Mouse (Mus musculus): Measurements from ENCODE around the gene Pgbd1. TPM values are rescaled to one million over a fixed set of nuclear protein-coding genes. Genes with fewer than 3 reads are reported as not detected.

The Pgbd1 gene
- polyA plus RNA-seq, 1 experiment: 2.3 TPM

DNA sequence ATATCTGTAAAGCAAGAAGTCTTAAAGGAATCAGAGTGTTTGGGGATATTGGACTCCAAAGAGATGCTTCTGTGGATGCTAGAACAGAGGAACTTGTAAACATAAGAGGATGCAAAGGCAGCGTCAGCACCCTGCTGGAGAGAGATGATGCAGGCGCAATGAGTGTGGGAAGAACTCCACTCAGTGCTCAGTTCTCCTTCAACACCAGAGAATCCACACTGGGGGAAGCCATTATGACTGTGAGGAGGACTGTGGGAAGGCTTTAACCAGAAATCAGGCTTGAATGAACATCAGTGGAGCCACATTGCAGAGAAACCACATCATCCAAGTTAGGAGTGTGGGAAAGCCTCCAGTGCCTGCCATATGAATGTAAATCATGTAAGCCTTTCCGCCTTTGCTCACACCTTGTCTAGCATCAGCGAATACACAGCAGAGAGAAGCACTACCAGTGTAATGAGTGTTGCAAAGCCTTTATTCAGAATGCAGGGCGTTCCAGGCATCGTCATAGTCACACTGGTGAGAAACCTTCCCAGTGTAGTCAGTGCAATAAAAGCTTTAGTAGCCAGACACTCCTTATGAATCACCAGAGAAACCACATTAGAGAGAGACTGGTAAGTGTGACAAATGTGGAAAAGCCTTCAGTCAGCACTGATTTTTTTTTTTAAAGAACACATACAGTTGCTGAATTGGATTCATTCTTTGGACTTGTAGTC lies 23.4 kb downstream of the Pgbd1 start:
- no peak overlapping the region for H3K4me3 ChIP-seq (ENCODE audit: insufficient read depth, low read length)
- no peak overlapping the region for H3K27ac ChIP-seq (ENCODE audit: insufficient read depth, low read length)
- H3K4me1 ChIP-seq (ENCODE audit: control insufficient read depth, insufficient read depth, low read length): 0 out of 2 replicates have a peak, but pooled peaks cover 2% of the 10 kb centered on the region
- TF ChIP-seq CTCF (IDR thresholded peaks at IDR 0.05; ENCODE audit: extremely low read depth, insufficient read depth, low read length) (no peak), POLR2A (IDR thresholded peaks at IDR 0.05; ENCODE audit: extremely low read depth, insufficient read depth, low read length) (no peak)

DNA sequence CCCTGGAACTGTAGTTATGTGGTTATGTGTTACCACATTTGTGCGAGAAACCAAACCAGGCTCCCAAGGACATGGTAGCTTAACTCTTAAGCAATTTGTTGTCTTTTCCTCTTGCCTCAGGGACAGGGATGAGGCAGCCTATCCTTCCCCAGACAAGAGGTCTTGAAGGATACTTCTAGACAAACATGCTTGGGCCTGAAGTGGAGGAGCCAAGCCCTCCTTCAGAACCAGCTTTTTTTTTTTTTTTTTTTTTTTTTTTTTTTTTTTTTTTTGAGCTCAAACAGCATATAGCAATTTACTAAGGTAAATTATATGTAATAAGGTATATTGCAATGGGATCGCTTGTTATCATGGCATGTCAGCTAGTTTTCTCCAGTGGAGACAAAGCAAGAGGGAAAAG lies 25.1 kb downstream of the Pgbd1 start:
- Histone ChIP-seq H3K4me3 (ENCODE audit: insufficient read depth, low read length) (no peak overlapping the region), H3K27ac (ENCODE audit: insufficient read depth, low read length) (no peak overlapping the region), H3K4me1 (ENCODE audit: control insufficient read depth, insufficient read depth, low read length) (0 out of 2 replicates have a peak, but pooled peaks cover 2% of the 10 kb centered on the region)
- TF ChIP-seq POLR2A (IDR thresholded peaks at IDR 0.05; ENCODE audit: extremely low read depth, insufficient read depth, low read length) (no peak), CTCF (IDR thresholded peaks at IDR 0.05; ENCODE audit: extremely low read depth, insufficient read depth, low read length) (no peak)

DNA sequence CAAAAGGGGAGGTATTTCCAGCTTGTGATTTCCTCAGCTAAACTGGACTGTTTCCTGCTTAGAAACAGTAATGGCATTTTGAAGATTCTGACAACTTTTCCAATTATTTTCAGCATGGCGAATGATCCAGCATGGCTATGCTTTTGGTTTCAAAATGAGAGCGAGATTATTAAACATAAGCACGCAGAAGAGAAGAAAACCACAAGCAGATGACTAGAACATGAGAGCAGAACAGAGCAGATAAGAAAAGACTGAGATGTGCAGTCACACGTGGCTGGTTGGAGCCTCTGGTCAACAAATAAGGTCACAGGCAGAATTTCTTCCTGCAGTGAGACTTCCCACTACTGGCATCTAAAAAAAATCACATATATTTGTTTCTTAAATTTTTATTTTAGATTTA lies 25.6 kb downstream of the Pgbd1 start:
- TF ChIP-seq POLR2A (IDR thresholded peaks at IDR 0.05; ENCODE audit: extremely low read depth, insufficient read depth, low read length) (no peak), CTCF (IDR thresholded peaks at IDR 0.05; ENCODE audit: extremely low read depth, insufficient read depth, low read length) (no peak)
- Histone ChIP-seq H3K4me1 (ENCODE audit: control insufficient read depth, insufficient read depth, low read length) (0 out of 2 replicates have a peak, but pooled peaks cover 2% of the 10 kb centered on the region), H3K4me3 (ENCODE audit: insufficient read depth, low read length) (no peak overlapping the region), H3K27ac (ENCODE audit: insufficient read depth, low read length) (no peak overlapping the region)

DNA sequence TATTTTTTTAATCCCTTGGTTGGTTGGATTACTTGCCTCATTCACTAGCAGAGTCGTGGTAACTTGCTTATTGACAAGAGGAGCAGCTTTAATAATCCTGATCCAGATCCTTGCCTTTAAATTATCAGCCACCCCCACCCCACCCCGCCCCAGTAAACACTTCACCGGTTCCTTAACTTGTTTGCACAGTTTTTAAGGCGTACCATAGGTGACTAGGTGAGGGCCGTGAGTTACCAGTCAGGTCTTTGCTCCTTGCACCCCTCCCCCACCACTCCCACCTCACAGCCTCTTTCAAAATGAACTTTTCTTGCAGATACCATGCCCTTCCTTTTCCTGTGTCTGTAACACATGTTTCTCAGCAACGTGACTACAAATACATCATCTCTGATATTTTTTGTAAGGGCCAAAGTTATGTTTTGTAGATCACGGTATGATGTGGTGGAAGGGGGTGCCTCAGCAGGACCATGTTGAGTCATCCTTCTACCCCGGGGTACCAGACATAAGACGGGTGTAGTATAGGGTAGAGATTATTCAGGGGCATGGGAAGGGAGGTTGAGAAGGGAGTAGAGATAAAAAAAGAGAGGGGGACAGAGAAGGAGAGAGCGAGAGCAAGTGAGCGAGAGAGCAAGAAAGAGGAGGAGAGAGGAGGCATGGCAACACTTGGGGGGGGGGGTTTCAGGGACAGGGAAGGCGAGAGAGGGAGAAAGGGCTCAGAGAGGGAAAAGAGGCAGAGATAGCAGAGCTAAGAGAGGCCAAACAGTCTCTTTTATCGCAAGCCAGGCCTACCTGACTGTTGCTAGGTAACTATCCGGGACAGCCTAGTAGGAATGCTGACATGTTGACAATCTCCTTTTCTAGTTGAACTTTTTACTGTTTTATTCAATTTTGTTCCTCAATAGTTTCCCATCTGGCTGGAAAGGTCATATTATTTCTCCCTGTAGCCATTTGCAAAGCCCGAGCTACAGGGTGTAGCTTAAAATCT lies 26.3 kb downstream of the Pgbd1 start:
- H3K4me1 ChIP-seq (ENCODE audit: control insufficient read depth, insufficient read depth, low read length): 0 out of 2 replicates have a peak, but pooled peaks cover 2% of the 10 kb centered on the region
- TF ChIP-seq POLR2A (IDR thresholded peaks at IDR 0.05; ENCODE audit: extremely low read depth, insufficient read depth, low read length) (no peak), CTCF (IDR thresholded peaks at IDR 0.05; ENCODE audit: extremely low read depth, insufficient read depth, low read length) (no peak)
- no peak overlapping the region for H3K27ac ChIP-seq (ENCODE audit: insufficient read depth, low read length)
- no peak overlapping the region for H3K4me3 ChIP-seq (ENCODE audit: insufficient read depth, low read length)

DNA sequence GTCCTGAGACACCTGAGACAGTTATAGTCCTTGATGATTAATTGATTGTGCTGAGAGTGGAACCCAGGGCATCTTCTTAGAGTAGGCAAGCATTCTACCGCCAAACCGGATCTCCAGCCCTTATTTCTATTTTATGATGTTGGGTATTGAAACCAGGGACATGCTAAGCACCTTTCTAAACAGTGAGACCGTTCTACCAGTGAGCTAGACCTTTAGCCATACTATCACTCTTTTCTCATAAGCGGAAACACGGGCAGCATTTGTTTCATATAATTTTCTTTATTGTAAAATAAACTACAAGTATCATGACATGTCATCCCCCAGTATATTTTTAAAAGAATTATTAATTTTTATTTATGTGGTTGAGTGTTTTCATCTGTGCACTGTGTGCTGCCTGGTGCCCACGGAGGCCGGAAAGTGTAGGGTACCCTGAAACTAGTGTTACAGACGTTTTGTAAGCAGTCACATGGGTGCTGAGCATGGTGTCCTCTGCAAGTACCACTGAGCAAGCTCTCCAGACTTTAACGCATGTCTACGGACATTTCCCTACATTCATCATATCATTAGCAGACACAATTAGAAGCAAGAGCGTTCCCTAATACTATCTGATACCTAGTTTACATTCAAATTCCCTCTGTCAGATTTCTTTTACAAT lies 31.9 kb downstream of the Pgbd1 start:
- peak overlapping the region; percentile 53 for H3K4me3 ChIP-seq (ENCODE audit: insufficient read depth, low read length)
- no peaks in the 10 kb centered on the region for H3K4me1 ChIP-seq (ENCODE audit: control insufficient read depth, insufficient read depth, low read length)
- no peak overlapping the region for H3K27ac ChIP-seq (ENCODE audit: insufficient read depth, low read length)
- TF ChIP-seq POLR2A (IDR thresholded peaks at IDR 0.05; ENCODE audit: extremely low read depth, insufficient read depth, low read length) (no peak; the same call in 1 of the 2 replicates), CTCF (IDR thresholded peaks at IDR 0.05; ENCODE audit: extremely low read depth, insufficient read depth, low read length) (no peak)

DNA sequence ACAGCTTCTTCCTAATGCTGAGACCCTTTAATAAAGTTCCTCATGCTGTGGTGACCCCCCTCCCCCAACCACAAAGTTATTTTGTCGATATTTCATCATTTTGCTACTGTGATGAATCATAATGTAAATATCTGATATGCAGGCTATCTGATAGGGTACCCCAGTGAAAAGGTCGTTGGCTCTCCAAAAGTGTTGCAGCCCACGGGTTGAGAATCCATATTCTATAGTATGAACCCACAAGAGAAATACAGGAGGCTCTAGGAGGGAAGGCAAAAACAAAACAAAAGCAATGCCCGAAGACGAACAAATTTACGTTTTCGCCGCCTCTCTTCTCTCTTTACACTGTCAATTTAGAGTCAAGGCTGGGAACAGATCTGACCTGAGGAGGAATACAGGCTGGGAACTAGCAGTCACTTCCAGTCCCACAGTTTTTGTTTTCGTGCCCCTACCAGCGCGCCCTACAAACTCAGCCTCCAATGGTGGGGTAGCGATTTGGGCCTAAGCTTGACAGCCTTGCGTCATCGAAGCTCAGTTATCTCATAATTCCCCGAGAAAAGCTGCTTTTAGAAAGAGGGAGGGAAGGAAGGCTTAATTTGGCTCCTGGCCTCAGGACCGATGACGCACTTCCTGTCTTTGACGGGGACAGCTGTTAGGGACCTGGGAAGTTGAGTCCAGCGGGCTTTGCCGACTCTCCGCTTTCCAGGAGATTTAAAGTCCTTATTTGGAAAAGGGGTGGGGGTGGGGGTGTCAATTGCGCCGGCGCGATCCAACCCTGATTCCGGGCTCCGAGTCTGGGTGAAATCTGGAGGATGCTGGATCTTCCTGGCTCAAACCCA lies 32.7 kb downstream of the Pgbd1 start:
- H3K4me1 ChIP-seq (ENCODE audit: control insufficient read depth, insufficient read depth, low read length): no peaks in the 10 kb centered on the region
- H3K27ac ChIP-seq (ENCODE audit: insufficient read depth, low read length): peak overlapping the region; percentile 65
- H3K4me3 ChIP-seq (ENCODE audit: insufficient read depth, low read length): peak overlapping the region; percentile 53
- TF ChIP-seq CTCF (IDR thresholded peaks at IDR 0.05; ENCODE audit: extremely low read depth, insufficient read depth, low read length): no peak
- TF ChIP-seq POLR2A (IDR thresholded peaks at IDR 0.05; ENCODE audit: extremely low read depth, insufficient read depth, low read length): peak; percentile 61

DNA sequence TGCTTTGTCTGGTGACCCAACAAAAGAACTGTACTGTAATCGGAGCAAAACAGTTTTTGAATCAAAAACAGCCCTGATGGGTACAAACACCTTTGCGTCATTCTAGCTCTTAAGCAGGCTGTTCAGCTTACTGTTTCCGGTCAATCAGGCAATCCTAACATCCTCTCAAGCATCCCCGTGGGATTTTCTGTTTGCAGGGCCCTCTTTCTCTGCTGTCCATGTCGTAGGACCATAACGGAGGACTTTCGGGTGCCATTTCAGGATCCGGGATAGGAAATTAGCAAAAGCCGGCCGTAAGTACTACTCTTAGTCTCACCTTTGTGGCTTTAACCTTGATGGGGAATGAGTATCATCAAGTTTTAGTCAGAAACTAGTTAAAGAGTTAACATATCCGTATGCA lies 33.5 kb downstream of the Pgbd1 start:
- no peak overlapping the region for H3K27ac ChIP-seq (ENCODE audit: insufficient read depth, low read length)
- no peak for TF ChIP-seq CTCF (IDR thresholded peaks at IDR 0.05; ENCODE audit: extremely low read depth, insufficient read depth, low read length)
- TF ChIP-seq POLR2A (IDR thresholded peaks at IDR 0.05; ENCODE audit: extremely low read depth, insufficient read depth, low read length): no peak
- H3K4me3 ChIP-seq (ENCODE audit: insufficient read depth, low read length): no peak overlapping the region
- no peaks in the 10 kb centered on the region for H3K4me1 ChIP-seq (ENCODE audit: control insufficient read depth, insufficient read depth, low read length)

DNA sequence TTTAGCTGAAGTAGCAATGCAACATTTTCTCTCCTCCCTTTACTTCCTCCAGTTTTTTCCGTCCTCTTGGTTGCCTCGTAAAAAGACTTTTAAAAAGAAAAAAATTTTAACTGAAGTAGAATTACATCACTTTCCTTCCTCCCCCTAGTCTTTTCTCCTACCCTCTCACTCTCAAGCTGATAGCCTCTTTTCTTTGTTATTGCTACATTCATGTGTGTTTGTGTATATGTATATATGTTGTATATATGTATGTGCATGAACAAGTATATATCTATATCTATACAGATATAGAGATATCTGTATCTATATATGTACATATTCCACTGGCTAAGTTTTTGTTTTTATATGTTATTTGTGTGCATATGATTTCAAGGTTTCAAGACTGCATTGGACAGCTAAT lies 38.0 kb downstream of the Pgbd1 start:
- no peak overlapping the region for H3K27ac ChIP-seq (ENCODE audit: insufficient read depth, low read length)
- H3K4me3 ChIP-seq (ENCODE audit: insufficient read depth, low read length): peak overlapping the region; percentile 100; the same call in 1 of the 2 replicates
- TF ChIP-seq POLR2A (IDR thresholded peaks at IDR 0.05; ENCODE audit: extremely low read depth, insufficient read depth, low read length): no peak
- no peak for TF ChIP-seq CTCF (IDR thresholded peaks at IDR 0.05; ENCODE audit: extremely low read depth, insufficient read depth, low read length)
- H3K4me1 ChIP-seq (ENCODE audit: control insufficient read depth, insufficient read depth, low read length): peaks cover 6% of the 10 kb centered on the region

Data from cortical plate, adult 2 months (tissue).